15 mouse cellular contexts compared by ENCODE assay signal in genomic region chr19:27336126-27336917, GRCm38 (mm10). TPM values are rescaled to one million over a fixed set of nuclear protein-coding genes. Genes with fewer than 3 reads are reported as not detected.
DNase-seq lines count a peak whose midpoint lies in the region; ATAC-seq and TF ChIP-seq lines count a peak whose summit lies in the region.
"Had no signal": no experiment of that assay in that cellular context is flagged by ENCODE, and none has a peak within 500 bp of the region (broad histone marks: within the 10 kb centered on the region; RNA-seq: fewer than 3 reads in every experiment).

No protein-coding gene starts in this region.

- peak; percentile 86 for TF ChIP-seq EP300 in lung, postnatal 0 days (IDR thresholded peaks at IDR 0.05)

- H3K4me3 ChIP-seq in lung, postnatal 0 days (ENCODE audit: low read depth, low read length): no peak overlapping the region
- no peak overlapping the region for H3K4me3 ChIP-seq in lung, adult 2 months (replicated peaks; ENCODE audit: extremely low read depth, low read depth, low read length)
- no peak overlapping the region for H3K4me3 ChIP-seq in embryonic facial prominence, embryonic 15.5 days (replicated peaks)
- H3K4me3 ChIP-seq: forebrain, embryonic 12.5 days; liver, embryonic 13.5 days had no signal

- no peaks in the 10 kb centered on the region for H3K36me3 ChIP-seq in lung, postnatal 0 days (ENCODE audit: insufficient read depth, low read length)
- H3K36me3 ChIP-seq in embryonic facial prominence, embryonic 15.5 days: no peaks in the 10 kb centered on the region
- H3K36me3 ChIP-seq: forebrain, embryonic 12.5 days; liver, embryonic 13.5 days had no signal

- no peaks in the 10 kb centered on the region for H3K27me3 ChIP-seq in lung, postnatal 0 days (replicated peaks; ENCODE audit: insufficient read depth, low read length)
- peaks cover 3% of the 10 kb centered on the region; the same call in 1 of the 2 replicates for H3K27me3 ChIP-seq in embryonic facial prominence, embryonic 15.5 days
- H3K27me3 ChIP-seq: forebrain, embryonic 12.5 days; liver, embryonic 13.5 days had no signal

- DNase-seq in lung, postnatal 0 days (ENCODE audit: low spot score): peak; percentile 78
- DNase-seq in lung, adult 2 months: no peak
- peak; percentile 76 to 87 for DNase-seq in heart, adult 9 months (ENCODE audit: low spot score in 2 of 2)
- peak; percentile 17 for DNase-seq in lung, postnatal 36 days
- DNase-seq in left cerebral cortex, postnatal 4 days: no peak
- DNase-seq in left cerebral cortex, adult 8-10 months (ENCODE audit: low spot score in 2 of 2): no peak
- DNase-seq: cerebellum, adult 2 months; layer of hippocampus, postnatal 36 days; liver, embryonic 13.5 days; right cerebral cortex, postnatal 14 days had no signal

- no peaks in the 10 kb centered on the region for H3K9me3 ChIP-seq in lung, postnatal 0 days (ENCODE audit: low read length)
- no peaks in the 10 kb centered on the region for H3K9me3 ChIP-seq in embryonic facial prominence, embryonic 15.5 days (replicated peaks)
- H3K9me3 ChIP-seq: forebrain, embryonic 12.5 days; liver, embryonic 13.5 days had no signal

- no peak overlapping the region for H3K9ac ChIP-seq in lung, postnatal 0 days (replicated peaks; ENCODE audit: low read depth)
- no peak overlapping the region for H3K9ac ChIP-seq in embryonic facial prominence, embryonic 15.5 days
- H3K9ac ChIP-seq: forebrain, embryonic 12.5 days; liver, embryonic 13.5 days had no signal

- H3K4me1 ChIP-seq in lung, postnatal 0 days (ENCODE audit: insufficient read depth, low read depth, low read length): no peaks in the 10 kb centered on the region
- no peaks in the 10 kb centered on the region for H3K4me1 ChIP-seq in lung, adult 2 months (ENCODE audit: control insufficient read depth, insufficient read depth, low read length)
- 0 out of 2 replicates have a peak, but pooled peaks cover 10% of the 10 kb centered on the region for H3K4me1 ChIP-seq in embryonic facial prominence, embryonic 15.5 days
- H3K4me1 ChIP-seq: liver, embryonic 13.5 days had no signal

- WGBS in lung, postnatal 0 days: 53% methylated on average over 4 of the region's 4 CpGs
- WGBS in lung, adult 2 months: 62% methylated on average over 4 of the region's 4 CpGs
- 68% methylated on average over 4 of the region's 4 CpGs for WGBS in embryonic facial prominence, embryonic 15.5 days

- TF ChIP-seq POLR2A in lung, adult 2 months (IDR thresholded peaks at IDR 0.05; ENCODE audit: borderline replicate concordance, extremely low read depth, low read depth, low read length): no peak

- no peak for TF ChIP-seq CTCF in lung, postnatal 0 days (IDR thresholded peaks at IDR 0.05)
- no peak for TF ChIP-seq CTCF in lung, adult 2 months (IDR thresholded peaks at IDR 0.05; ENCODE audit: insufficient read depth, low read length)

- H3K27ac ChIP-seq in lung, postnatal 0 days (ENCODE audit: low read length): no peak overlapping the region
- no peak overlapping the region; the same call in 1 of the 2 replicates for H3K27ac ChIP-seq in embryonic facial prominence, embryonic 15.5 days (replicated peaks)
- H3K27ac ChIP-seq: forebrain, embryonic 12.5 days; liver, embryonic 13.5 days had no signal

- no peak overlapping the region for H3K4me2 ChIP-seq in lung, postnatal 0 days (replicated peaks; ENCODE audit: low read depth, low read length)
- no peak overlapping the region for H3K4me2 ChIP-seq in embryonic facial prominence, embryonic 15.5 days (replicated peaks)
- H3K4me2 ChIP-seq: forebrain, embryonic 12.5 days; liver, embryonic 13.5 days had no signal

- intact Hi-C loops in left cerebral cortex, postnatal 4 days (cut with DNase I): no loop called here

- peak; percentile 80 for ATAC-seq in lung, postnatal 0 days
- peak; percentile 52; the same call in 1 of the 2 replicates for ATAC-seq in embryonic facial prominence, embryonic 15.5 days (ENCODE audit: insufficient number of reproducible peaks, low FRiP score, low TSS enrichment, low read depth)
- ATAC-seq: hindbrain, embryonic 16.5 days had no signal

RNA-seq across cellular contexts. Expression of gene Kcnv2, which starts 13.9 kb away (rescaled TPM):
- 0.02 TPM in 1 of 2 replicates, not detected in the other for polyA plus RNA-seq in lung, postnatal 0 days (2015; fragmentation: Nextera tagmentation; extraction: Ambion mirVana)
- 0.08 and 0.11 TPM in 2 replicates for polyA plus RNA-seq in lung, adult 2 months (2012; rRNA removed)
- not detected in 2 replicates for polyA plus RNA-seq in embryonic facial prominence, embryonic 15.5 days (2015; fragmentation: Nextera tagmentation; extraction: Ambion mirVana)
- under 1 TPM in 1 of 2 experiments, not detected in 1; 0.08 TPM for total RNA-seq in left cerebral cortex, postnatal 4 days (2021)
- total RNA-seq in left cerebral cortex, adult 8-10 months (2022): under 1 TPM in 1 of 4 experiments, not detected in 3; 0.06 TPM
- polyA plus RNA-seq: forebrain, embryonic 12.5 days; liver, embryonic 13.5 days; neural tube, embryonic 11.5 days; stomach, embryonic 14.5 days had no signal

Comparison
In these comparisons a context has a peak if more than half of its experiments do, and no peak if none do; other contexts are left out.
1. DNase-seq: peak in lung, postnatal 0 days (single experiment), heart, adult 9 months (2 of 2) and lung, postnatal 36 days (single experiment); none in lung, adult 2 months (single experiment), left cerebral cortex, postnatal 4 days (single experiment) and left cerebral cortex, adult 8-10 months (0 of 2).